Mouse (Mus musculus): Measurements from ENCODE around the gene Mef2b. TPM values are rescaled to one million over a fixed set of nuclear protein-coding genes. Genes with fewer than 3 reads are reported as not detected.
A peak's percentile ranks its signal among the peaks of the same experiment; 100 is the strongest.

The Mef2b gene
- 0.21 and 0.39 TPM in 2 replicates for polyA plus RNA-seq (2014; fragmentation: Nextera tagmentation; extraction: Ambion mirVana)

DNA sequence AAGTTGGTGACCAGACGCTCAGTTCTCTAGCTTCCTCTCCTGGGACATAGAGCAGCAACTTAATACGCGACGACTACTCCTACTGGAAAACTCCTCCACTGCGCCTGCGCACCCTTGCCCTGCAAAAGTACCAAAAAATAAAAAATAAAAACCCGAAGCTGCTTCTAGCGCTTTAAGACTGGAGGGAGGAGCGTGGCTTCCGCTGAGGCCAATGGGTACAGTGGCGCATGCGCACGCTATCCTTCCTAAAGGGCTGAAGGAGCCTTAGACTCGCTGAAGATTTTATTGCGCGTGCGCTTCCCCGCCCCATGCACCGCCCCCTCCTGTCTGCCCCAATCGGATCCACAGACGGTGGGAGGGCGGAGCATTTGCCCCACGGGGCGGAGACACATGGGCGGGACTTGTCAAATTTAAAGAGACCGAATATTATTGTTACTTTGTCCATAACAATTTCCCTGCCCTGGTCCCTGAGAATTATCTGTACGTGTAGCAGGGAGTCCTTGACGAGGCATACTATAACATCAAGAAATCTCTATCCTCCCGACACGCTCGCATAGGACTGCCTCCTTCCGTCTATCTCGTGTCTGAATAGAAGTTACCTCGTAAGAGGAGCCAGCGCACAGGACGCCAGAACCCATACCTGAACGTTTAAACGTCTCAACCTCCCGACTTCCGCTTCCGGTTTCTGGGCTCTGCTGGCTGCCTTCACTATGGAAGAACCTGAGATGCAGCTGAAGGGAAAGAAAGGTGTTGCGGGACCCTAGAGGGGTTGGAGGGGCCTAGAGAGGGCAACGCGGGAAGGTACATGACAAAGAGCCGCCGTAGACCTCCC lies at the start of gene Mef2b, which contains the start of the genes Rfxank and Borcs8:
TSS of gene Mef2b (plus strand) at position 686 of the 832 bp plus-strand sequence.
TSS of gene Rfxank (minus strand) at position 129 of the 832 bp plus-strand sequence.
TSS of gene Borcs8 (plus strand) at position 474 of the 832 bp plus-strand sequence.
- peak; percentile 97 for ATAC-seq (replicated peaks; ENCODE audit: insufficient number of reproducible peaks, low FRiP score, low TSS enrichment)
- Histone ChIP-seq H3K9ac (ENCODE audit: low read depth, low read length) (peak within 1 kb of the TSS; percentile 81), H3K27me3 (ENCODE audit: control insufficient read depth, insufficient read depth, low read length) (no peaks in the 10 kb centered on the region), H3K4me3 (ENCODE audit: low read depth, low read length) (peak within 1 kb of the TSS; percentile 76), H3K4me2 (peak within 1 kb of the TSS; percentile 73), H3K9me3 (replicated peaks; ENCODE audit: control insufficient read depth, low read length) (no peaks in the 10 kb centered on the region), H3K27ac (ENCODE audit: low read depth, low read length) (peak within 1 kb of the TSS; percentile 69), H3K4me1 (ENCODE audit: control insufficient read depth, insufficient read depth, low read length) (peaks cover 14% of the 10 kb centered on the region), H3K36me3 (ENCODE audit: control insufficient read depth, insufficient read depth, low read length) (peaks cover 16% of the 10 kb centered on the region)
- WGBS (ENCODE audit: insufficient replicate concordance), result under 1% methylated on average over 46 of the region's 46 CpGs

DNA sequence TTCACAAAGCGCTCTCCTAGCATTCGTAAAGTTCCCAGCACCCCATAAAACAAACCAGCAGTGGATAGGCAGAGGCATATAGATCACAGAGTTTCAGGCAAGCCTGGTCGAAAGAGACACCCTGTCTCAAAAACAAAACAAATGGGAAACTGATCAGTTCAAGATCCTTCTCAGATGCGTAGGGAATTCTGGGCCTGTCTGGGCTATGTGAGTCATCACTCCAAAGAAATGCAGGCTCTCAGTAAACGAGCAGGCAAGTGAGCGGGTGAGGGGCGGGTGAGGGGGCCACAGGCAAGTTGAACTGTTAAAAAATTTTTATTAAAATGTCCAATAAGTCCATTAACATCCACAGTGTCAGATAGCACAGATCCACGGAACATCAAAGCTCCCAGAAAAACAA lies 46.7 kb upstream of the Mef2b start:
- H3K27me3 ChIP-seq (ENCODE audit: control insufficient read depth, insufficient read depth, low read length), result peaks cover 49% of the 10 kb centered on the region
- no peak overlapping the region for H3K27ac ChIP-seq (ENCODE audit: low read depth, low read length)

DNA sequence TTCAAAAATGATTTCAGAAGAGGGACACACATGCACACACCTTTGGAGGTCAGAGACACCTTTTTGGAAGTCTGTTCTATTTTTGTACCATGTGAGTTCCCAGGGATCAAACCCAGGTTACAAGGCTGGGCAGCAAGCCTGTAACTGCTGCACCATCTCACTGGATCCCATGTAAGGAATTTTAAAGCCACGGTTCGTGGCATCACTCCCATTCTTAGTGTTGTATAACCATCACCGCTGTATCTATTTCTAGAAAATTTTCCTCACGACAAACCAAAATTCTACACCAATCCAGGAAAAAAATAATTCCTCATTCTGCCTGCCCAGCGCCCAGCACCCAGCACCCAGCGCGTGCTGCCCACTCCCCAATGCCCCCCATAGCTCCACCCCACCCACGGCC lies 40.2 kb upstream of the Mef2b start:
- H3K27ac ChIP-seq (ENCODE audit: low read depth, low read length), result no peak overlapping the region
- WGBS (ENCODE audit: insufficient replicate concordance), result 70% methylated on average over 8 of the region's 8 CpGs
- no peak overlapping the region for H3K9ac ChIP-seq (ENCODE audit: low read depth, low read length)
- H3K27me3 ChIP-seq (ENCODE audit: control insufficient read depth, insufficient read depth, low read length), result peaks cover 8% of the 10 kb centered on the region; the same call in 1 of the 2 replicates
- no peak overlapping the region for H3K4me3 ChIP-seq (ENCODE audit: low read depth, low read length)
- no peaks in the 10 kb centered on the region for H3K36me3 ChIP-seq (ENCODE audit: control insufficient read depth, insufficient read depth, low read length)
- no peaks in the 10 kb centered on the region for H3K9me3 ChIP-seq (replicated peaks; ENCODE audit: control insufficient read depth, low read length)
- ATAC-seq (replicated peaks; ENCODE audit: insufficient number of reproducible peaks, low FRiP score, low TSS enrichment), result no peak
- no peak overlapping the region for H3K4me2 ChIP-seq
- no peaks in the 10 kb centered on the region for H3K4me1 ChIP-seq (ENCODE audit: control insufficient read depth, insufficient read depth, low read length)

More for the DNA sequence above, 46.7 kb upstream of the Mef2b start:
- Histone ChIP-seq H3K4me1 (ENCODE audit: control insufficient read depth, insufficient read depth, low read length) (peaks cover 4% of the 10 kb centered on the region), H3K4me2 (no peak overlapping the region), H3K9ac (ENCODE audit: low read depth, low read length) (no peak overlapping the region), H3K4me3 (ENCODE audit: low read depth, low read length) (no peak overlapping the region), H3K9me3 (replicated peaks; ENCODE audit: control insufficient read depth, low read length) (no peaks in the 10 kb centered on the region), H3K36me3 (ENCODE audit: control insufficient read depth, insufficient read depth, low read length) (no peaks in the 10 kb centered on the region)
- no peak for ATAC-seq (replicated peaks; ENCODE audit: insufficient number of reproducible peaks, low FRiP score, low TSS enrichment)
- 49% methylated on average over 8 of the region's 8 CpGs for whole genome bisulfite sequencing (ENCODE audit: insufficient replicate concordance)

DNA sequence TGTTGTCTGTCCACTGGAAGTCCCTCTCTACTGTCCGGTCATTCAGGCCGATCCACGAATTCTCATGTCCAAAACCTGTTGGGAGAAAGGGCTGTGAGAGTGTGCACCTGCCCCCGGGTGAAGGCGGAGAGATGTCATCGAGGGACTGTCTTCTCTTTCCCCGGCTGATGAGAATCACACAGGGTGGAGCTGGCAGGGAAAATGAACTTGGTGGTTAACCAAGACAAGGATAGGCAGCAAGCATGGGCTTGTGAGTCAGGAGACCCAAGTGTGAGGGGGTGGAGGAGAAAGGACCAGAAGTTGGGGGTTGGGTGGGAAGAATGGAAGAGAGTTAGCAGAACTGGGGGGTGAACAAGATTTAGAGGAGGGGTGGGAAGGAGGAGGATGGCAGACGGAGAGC lies 39.3 kb upstream of the Mef2b start:
- no peaks in the 10 kb centered on the region for H3K36me3 ChIP-seq (ENCODE audit: control insufficient read depth, insufficient read depth, low read length)
- H3K4me3 ChIP-seq (ENCODE audit: low read depth, low read length), result no peak overlapping the region
- no peaks in the 10 kb centered on the region for H3K9me3 ChIP-seq (replicated peaks; ENCODE audit: control insufficient read depth, low read length)
- ATAC-seq (replicated peaks; ENCODE audit: insufficient number of reproducible peaks, low FRiP score, low TSS enrichment), result no peak
- no peaks in the 10 kb centered on the region for H3K4me1 ChIP-seq (ENCODE audit: control insufficient read depth, insufficient read depth, low read length)
- H3K9ac ChIP-seq (ENCODE audit: low read depth, low read length), result no peak overlapping the region
- 76% methylated on average over 8 of the region's 8 CpGs for WGBS (ENCODE audit: insufficient replicate concordance)
- H3K27me3 ChIP-seq (ENCODE audit: control insufficient read depth, insufficient read depth, low read length), result peaks cover 10% of the 10 kb centered on the region; the same call in 1 of the 2 replicates
- no peak overlapping the region for H3K4me2 ChIP-seq
- H3K27ac ChIP-seq (ENCODE audit: low read depth, low read length), result no peak overlapping the region

DNA sequence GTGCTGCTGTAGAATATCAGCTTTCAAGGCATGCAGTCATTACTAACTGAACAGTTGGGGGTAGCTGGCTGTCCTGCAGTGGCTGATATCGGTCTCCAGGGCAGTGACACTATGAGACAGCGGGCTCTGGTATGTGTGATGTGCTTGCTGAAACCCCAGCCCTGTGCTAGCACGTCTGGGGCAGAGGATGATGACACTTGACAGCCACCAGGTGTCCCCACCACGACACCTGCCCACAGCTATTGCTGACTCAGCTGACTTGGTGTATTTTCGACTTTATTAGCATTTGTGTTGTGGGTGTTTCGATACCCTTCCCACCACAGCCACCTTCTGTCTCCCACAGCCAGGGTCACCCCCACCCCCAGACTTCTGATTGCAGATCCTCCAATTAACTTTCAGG lies 35.0 kb upstream of the Mef2b start:
- H3K9ac ChIP-seq (ENCODE audit: low read depth, low read length), result no peak overlapping the region
- no peak overlapping the region for H3K27ac ChIP-seq (ENCODE audit: low read depth, low read length)
- 15% methylated on average over 6 of the region's 6 CpGs for WGBS (ENCODE audit: insufficient replicate concordance)
- H3K4me2 ChIP-seq, result no peak overlapping the region
- no peak for ATAC-seq (replicated peaks; ENCODE audit: insufficient number of reproducible peaks, low FRiP score, low TSS enrichment)
- peaks cover 29% of the 10 kb centered on the region for H3K27me3 ChIP-seq (ENCODE audit: control insufficient read depth, insufficient read depth, low read length)
- H3K4me1 ChIP-seq (ENCODE audit: control insufficient read depth, insufficient read depth, low read length), result no peaks in the 10 kb centered on the region
- no peaks in the 10 kb centered on the region for H3K9me3 ChIP-seq (replicated peaks; ENCODE audit: control insufficient read depth, low read length)
- no peaks in the 10 kb centered on the region for H3K36me3 ChIP-seq (ENCODE audit: control insufficient read depth, insufficient read depth, low read length)
- no peak overlapping the region for H3K4me3 ChIP-seq (ENCODE audit: low read depth, low read length)

DNA sequence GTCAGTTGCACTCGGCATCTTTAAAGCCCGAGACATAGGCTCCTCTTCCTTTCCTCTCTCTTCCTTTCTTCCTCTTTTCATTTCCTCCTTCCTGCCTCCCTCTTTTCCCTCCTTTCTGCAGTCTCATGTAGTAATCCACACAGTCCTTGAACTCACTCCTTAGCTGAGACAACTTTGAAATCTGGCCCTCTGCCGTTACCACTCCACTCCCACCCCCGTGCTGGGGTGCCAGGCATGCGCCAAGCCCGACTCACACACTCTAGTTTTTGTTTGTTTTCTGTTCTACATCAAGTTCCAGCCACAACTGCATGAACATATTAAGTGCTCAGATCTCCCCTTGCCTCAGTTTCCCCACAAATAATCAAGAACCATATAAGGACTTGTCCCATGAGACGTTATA lies 34.6 kb upstream of the Mef2b start:
- Histone ChIP-seq H3K4me2 (no peak overlapping the region), H3K4me1 (ENCODE audit: control insufficient read depth, insufficient read depth, low read length) (no peaks in the 10 kb centered on the region), H3K27me3 (ENCODE audit: control insufficient read depth, insufficient read depth, low read length) (peaks cover 33% of the 10 kb centered on the region), H3K4me3 (ENCODE audit: low read depth, low read length) (no peak overlapping the region), H3K9me3 (replicated peaks; ENCODE audit: control insufficient read depth, low read length) (no peaks in the 10 kb centered on the region), H3K36me3 (ENCODE audit: control insufficient read depth, insufficient read depth, low read length) (no peaks in the 10 kb centered on the region), H3K9ac (ENCODE audit: low read depth, low read length) (no peak overlapping the region), H3K27ac (ENCODE audit: low read depth, low read length) (no peak overlapping the region)
- no peak for ATAC-seq (replicated peaks; ENCODE audit: insufficient number of reproducible peaks, low FRiP score, low TSS enrichment)
- 71% methylated on average over 7 of the region's 7 CpGs for WGBS (ENCODE audit: insufficient replicate concordance)

DNA sequence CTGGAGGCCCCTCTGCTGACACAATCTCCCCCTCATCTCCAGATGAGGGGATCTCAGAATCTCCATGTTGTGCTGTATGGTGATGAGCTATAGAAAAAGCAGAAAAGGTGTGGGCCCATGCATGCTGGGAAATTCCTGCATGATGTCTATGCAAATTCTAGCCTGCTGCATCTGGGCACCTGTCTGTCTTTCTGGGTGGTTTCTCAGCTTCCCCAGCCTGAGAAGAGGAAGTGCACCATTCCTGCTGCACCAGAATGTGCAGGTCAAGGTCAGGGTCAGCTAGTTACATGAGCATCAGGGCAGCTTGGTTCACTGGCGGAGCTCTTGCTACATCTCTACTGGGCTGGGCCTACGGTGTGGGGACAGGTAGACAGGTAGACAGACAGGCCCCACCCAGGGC lies 29.1 kb upstream of the Mef2b start:
- Histone ChIP-seq H3K4me2 (no peak overlapping the region), H3K9ac (ENCODE audit: low read depth, low read length) (no peak overlapping the region), H3K9me3 (replicated peaks; ENCODE audit: control insufficient read depth, low read length) (no peaks in the 10 kb centered on the region), H3K36me3 (ENCODE audit: control insufficient read depth, insufficient read depth, low read length) (no peaks in the 10 kb centered on the region), H3K4me3 (ENCODE audit: low read depth, low read length) (no peak overlapping the region), H3K4me1 (ENCODE audit: control insufficient read depth, insufficient read depth, low read length) (no peaks in the 10 kb centered on the region), H3K27me3 (ENCODE audit: control insufficient read depth, insufficient read depth, low read length) (peaks cover 85% of the 10 kb centered on the region), H3K27ac (ENCODE audit: low read depth, low read length) (no peak overlapping the region)
- 77% methylated on average over 2 of the region's 2 CpGs for WGBS (ENCODE audit: insufficient replicate concordance)
- no peak for ATAC-seq (replicated peaks; ENCODE audit: insufficient number of reproducible peaks, low FRiP score, low TSS enrichment)

DNA sequence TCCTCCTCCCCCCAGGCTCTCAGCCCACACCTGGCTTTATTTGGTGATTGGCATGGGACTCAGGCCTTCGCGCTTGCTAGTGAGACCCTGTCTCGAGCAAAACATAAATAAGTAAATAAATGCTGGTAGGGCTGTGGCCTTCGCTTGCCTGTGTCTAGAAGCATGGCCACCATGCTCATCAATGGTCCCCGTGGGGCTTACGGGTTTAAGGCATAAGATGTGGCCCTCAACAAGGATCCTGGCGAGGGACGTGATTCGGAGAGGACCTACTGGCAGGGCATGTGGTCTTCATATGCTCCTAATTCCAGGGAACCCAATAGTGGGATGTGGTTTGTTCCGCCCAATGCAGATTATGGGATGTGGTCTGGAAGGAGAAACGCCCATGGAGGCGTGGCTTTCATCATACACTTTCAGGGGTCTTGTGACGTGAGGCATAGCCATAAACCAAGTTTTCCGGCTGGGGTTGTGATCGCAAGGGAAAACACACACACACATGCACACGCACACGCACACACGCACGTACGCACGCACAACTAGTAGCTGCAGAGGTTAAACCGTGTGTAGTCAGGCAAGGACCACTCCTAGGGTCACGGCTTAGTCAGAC lies 28.2 kb upstream of the Mef2b start:
- WGBS (ENCODE audit: insufficient replicate concordance), result 41% methylated on average over 23 of the region's 23 CpGs
- Histone ChIP-seq H3K9ac (ENCODE audit: low read depth, low read length) (no peak overlapping the region), H3K36me3 (ENCODE audit: control insufficient read depth, insufficient read depth, low read length) (no peaks in the 10 kb centered on the region), H3K4me2 (no peak overlapping the region), H3K27ac (ENCODE audit: low read depth, low read length) (no peak overlapping the region), H3K9me3 (replicated peaks; ENCODE audit: control insufficient read depth, low read length) (no peaks in the 10 kb centered on the region), H3K27me3 (ENCODE audit: control insufficient read depth, insufficient read depth, low read length) (peaks cover 89% of the 10 kb centered on the region), H3K4me3 (ENCODE audit: low read depth, low read length) (no peak overlapping the region), H3K4me1 (ENCODE audit: control insufficient read depth, insufficient read depth, low read length) (no peaks in the 10 kb centered on the region)
- ATAC-seq (replicated peaks; ENCODE audit: insufficient number of reproducible peaks, low FRiP score, low TSS enrichment), result no peak

Measured in heart, embryonic 11.5 days (tissue).